Mouse (Mus musculus) lung, postnatal 25 days (tissue): ENCODE data around the gene Erf.

Experiments
- DNase-seq: peaks from one replicate; pipeline ENCODE4 v3.0.0; 2022; ENCODE audit warnings: low spot score

Erf gene

DNA sequence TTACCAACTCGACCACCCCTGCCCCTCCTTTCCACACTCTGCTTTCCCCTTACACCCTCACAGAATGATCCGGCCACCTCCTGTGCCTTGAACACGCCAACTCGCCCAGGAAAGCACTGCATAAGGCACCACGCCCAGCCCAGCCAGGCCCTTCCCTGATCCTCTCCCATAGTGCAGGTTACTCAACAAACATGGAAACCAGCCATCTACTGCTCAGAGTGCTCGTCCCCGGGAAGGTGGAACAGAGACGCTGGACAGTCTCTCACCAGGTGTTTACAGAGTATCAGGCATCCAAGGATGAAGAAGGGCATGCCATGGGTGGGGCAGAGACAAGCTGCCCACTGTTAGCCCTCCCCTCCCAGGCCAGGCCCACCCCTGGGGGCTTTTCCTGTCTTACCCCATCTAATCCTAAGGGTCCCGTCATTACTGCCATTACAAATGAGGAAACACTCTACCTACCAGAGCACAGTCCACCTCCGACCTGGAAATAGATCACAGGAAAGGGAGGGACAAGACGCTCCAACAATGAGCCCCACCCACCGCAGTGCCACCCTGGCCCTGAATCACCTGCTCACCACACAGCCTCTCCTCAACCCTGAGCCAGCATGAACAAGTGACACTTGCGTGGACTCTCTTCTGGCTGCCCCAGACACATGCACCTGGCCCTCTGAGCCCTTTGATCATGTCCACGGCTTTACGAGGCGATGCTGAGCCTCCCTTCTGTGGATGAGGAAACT, 44.3 kb downstream of the Erf start:
- peak; percentile 45 for DNase-seq

DNA sequence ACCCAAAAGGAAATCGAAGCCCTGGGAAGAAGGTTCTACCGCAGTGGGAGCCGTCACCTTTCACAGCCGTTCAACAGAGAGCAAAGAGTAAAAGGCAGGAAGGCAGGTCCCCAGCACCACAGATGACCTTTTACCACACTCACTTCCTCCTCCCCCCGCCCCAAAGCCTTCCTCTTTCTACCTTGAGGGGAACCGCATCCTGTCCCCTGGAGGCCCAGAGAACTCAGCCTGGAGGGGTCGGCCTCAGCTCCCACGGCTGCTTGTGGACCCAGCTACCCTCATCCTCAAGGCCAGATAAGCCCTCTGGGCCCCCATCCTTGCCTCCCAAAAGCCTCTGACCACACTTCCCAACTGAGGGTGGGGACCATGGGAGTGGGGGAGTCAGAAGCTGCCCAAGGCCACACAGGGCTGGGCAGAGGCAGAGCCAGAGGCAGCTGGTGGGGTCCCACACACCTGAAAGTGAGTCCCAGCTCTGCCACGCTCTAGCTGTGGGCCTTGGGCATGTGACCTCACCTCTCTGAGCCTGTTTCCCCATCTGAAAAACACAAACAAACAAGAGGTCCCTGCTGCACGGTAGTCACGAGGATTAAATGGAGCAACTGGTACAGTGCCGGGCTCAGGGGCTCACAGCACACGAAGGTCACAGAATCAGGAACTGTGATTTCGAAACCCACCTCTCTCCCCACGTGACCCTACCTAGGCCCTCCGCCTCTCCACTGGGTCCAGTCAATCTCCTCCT, 45.0 kb downstream of the Erf start:
- peak; percentile 51 for DNase-seq

DNA sequence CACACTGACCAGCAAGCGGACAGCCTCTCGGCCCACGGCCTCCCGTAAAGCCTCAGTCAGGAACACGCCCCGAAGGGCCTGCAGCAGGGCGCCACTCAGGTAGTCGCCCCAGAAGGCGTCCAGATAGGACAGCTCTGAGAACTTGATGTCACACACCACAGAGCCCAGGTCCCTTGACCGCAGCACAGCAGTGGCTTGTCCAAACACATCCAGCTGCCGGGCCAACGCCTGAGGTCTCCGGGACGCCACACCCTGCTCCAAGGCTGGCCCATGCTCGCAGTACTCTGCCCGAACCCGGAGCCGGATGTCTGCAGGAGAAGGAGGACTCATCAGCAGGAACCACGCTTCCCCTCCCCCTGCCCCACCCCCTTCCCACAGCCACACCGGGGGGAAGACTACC, 46.9 kb downstream of the Erf start:
- no peak for DNase-seq

DNA sequence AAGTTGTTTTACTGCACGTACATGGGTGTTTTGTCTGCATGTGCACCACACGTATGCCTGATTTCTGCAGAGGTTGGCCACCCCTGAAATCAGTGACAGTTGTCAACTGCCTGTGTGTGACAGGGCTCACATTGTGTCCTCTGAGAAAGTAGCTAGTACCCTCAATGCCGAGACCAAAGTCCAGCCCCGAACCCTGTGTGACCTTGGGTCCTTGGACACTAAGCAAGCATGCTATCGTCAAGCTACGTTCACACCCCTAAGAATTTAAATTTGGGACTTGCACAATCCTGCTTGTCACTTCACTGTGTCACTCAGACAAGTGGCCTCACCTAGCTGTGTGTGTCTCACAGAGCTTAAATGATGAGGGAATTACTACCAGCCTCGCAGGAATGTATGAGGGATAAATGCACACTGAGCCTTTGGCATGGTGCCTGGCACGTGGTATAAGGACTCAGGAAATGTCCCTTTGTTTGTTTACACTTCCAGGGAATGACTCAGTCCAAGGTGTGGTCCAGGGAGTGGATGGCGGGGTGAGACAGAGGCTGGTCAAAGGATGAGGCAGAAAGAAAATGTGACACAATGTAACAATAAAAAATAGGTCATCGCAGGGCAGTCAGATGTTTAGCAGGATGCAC, 53.1 kb downstream of the Erf start:
- DNase-seq: peak; percentile 64

DNA sequence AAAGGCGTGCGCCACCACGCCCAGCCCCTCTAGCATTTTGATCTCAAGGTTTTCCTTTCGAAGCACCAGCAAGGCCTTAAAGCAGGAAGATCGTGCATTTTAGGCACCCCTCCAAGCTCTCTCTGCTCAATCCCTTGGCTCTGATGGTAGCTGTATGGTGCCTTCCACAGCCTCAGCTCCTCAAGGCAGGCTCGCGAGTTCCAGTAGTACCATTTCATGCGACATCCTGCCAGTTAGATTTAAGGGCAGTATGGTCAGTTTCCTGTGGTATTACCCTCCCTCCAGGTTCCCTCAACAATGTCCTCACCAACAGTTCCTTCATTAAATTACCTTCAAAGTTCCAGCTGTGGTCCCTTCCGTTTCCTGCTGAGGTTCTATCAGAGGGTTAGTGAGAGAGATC, 54.5 kb downstream of the Erf start:
- DNase-seq: no peak

DNA sequence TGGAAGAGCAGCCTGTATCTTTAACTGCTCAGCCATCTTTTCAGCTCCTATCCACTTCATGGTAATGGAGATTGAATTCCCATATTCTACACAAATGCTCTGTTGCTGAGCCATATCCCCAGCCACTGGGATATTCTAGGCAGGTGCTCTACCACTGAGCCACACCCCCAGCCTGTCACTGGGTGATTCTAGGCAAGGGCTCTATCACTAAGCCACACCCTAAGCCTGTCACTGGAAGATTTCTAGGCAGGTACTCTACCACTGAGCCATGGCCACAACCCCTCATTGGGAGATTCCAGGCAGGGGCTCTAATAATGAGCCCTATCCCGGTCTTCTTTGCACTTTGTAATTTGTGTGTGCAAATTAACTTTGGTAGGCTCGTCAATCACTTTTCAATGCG, 55.4 kb downstream of the Erf start:
- DNase-seq: no peak
